Mouse (Mus musculus) lung, adult 2 months (tissue): ENCODE results near the gene Pigx.

ENCODE experiments used
- CTCF ChIP-seq: fragments of 200-500 bp; IDR thresholded peaks from 2 replicates; pipeline ENCODE4 v1.5.1; 2011; ENCODE audit warnings: mild to moderate bottlenecking, low read length, control low read depth; ENCODE audit not compliant: insufficient read depth
- POLR2A ChIP-seq: fragments of 200-500 bp; IDR thresholded peaks from 2 replicates; pipeline ENCODE4 v1.6.1; 2011; ENCODE audit warnings: low read depth, mild to moderate bottlenecking, control low read depth, low read length, borderline replicate concordance; ENCODE audit errors: extremely low read depth

- TF ChIP-seq POLR2A (no peak), CTCF (peak; percentile 33; the same call in 1 of the 2 replicates)
Measured at GRCm38 (mm10) chr16:32108170-32108569, 8.6 kb upstream of the Pigx start.
